Mouse (Mus musculus) spleen, adult 2 months (tissue): ENCODE results near the gene Nck2.

Experiments
- CTCF ChIP-seq: fragments of 200-500 bp; IDR thresholded peaks from 2 replicates; pipeline ENCODE4 v1.5.1; 2011; ENCODE audit warnings: mild to moderate bottlenecking, inconsistent platforms; ENCODE audit not compliant: insufficient read depth, insufficient read length, insufficient replicate concordance; ENCODE audit errors: extremely low read depth
- POLR2A ChIP-seq: fragments of 200-500 bp; IDR thresholded peaks from 2 replicates; pipeline ENCODE4 v1.6.1; 2011; ENCODE audit warnings: low read depth, low read length, inconsistent platforms

DNA sequence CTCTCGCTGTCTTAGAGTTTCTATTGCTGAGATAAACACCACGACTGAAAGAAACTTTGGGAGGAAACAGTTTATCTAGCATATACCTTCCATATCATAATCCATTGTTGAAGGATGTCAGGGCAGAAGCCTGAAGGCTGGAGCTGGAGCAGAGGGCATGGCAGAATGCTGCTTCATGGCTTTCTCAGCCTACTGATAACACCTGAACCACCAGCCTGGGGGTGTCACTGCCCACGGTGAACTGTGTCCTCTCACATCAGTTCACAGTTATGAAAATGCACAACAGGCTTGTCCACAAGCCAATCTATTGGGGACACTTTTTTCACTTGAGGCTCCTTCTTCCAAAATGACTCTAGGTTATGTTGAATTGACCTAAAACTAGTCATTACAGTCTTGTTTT, 114.0 kb downstream of the Nck2 start:
- no peak for TF ChIP-seq CTCF
- TF ChIP-seq POLR2A = no peak
